In the genomic region with DNA sequence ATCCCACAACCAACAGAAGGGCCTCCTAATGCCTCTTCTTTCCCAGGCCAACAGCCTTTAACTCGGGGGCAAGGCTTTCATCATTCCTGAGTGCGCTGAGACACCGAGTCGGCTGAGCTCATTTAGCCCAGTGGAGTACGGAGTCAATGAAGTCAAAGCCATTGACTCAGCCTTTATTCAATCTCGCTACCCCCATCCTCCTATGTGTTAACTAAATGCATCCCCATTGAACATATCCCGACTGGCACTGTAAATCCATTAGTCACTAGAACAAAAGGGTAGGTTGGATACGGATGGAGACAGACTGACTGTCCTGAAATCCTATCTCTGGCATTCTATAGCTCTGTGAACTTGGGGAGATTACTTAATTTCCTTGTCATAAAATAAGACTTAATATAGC, we compare ENCODE assay signal across 11 mouse cellular contexts. TPM values are rescaled to one million over a fixed set of nuclear protein-coding genes. Genes with fewer than 3 reads are reported as not detected.
"Had no signal": no experiment of that assay in that cellular context is flagged by ENCODE, and none has a peak within 500 bp of the region (broad histone marks: within the 10 kb centered on the region; RNA-seq: fewer than 3 reads in every experiment).

No protein-coding gene starts in this region.

RNA-seq across cellular contexts. Expression of gene Slc7a15, which starts 36.7 kb away (rescaled TPM):
- polyA plus RNA-seq: lung, adult 2 months; lung, embryonic 15.5 days; lung, postnatal 0 days; macrophage; midbrain, embryonic 11.5 days; midbrain, embryonic 13.5 days; midbrain, embryonic 15.5 days; midbrain, postnatal 0 days; spleen, adult 2 months; stomach, postnatal 0 days; urinary bladder, adult 2 months had no signal
